Mouse (Mus musculus) cerebellum, adult 18-20 months (tissue): ENCODE data around the gene Il31ra.

Experiments used
- DNase-seq, 2 experiments: peaks; one replicate each; pipeline ENCODE4 v3.0.0; 2021

Gene Il31ra

DNA sequence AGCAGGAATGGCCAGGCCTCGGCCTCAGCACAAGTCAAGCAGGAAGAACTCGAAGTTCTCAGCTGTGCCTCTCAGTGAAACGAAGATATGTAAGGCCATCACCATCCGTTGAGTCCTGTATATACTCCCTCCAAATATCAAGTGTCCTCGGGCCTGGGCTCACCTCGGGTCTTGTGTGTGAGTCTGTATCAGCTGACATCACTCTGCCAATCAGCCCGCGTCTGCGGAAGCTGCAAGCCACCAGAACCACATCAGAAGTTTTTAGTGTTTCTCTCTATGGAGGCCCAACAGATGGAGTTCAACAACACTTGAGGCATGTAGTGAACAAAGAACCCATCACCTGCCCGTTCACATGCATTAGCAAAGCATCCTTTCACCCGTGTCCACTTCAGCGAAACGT, 86.5 kb downstream of the Il31ra start:
- no peak for DNase-seq

GRCm38 (mm10) chr13:112506766-112507165, 87.4 kb downstream of the Il31ra start:
- peak in 1 of 2 experiments; percentile 19 for DNase-seq

GRCm38 (mm10) chr13:112505436-112505835, 88.7 kb downstream of the Il31ra start:
- DNase-seq: no peak

DNA sequence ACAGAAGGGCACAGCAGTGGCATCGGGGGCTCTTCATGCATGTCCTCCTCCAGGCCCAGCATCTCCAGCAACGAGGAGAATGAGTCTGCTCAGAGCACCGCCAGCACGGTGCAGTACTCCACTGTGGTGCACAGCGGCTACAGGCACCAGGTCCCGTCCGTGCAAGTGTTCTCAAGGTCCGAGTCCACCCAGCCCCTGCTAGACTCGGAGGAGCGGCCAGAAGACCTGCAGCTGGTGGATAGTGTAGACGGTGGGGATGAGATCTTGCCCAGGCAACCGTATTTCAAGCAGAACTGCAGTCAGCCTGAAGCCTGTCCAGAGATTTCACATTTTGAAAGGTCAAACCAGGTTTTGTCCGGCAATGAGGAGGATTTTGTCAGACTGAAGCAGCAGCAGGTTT, 90.3 kb downstream of the Il31ra start:
- DNase-seq: no peak

DNA sequence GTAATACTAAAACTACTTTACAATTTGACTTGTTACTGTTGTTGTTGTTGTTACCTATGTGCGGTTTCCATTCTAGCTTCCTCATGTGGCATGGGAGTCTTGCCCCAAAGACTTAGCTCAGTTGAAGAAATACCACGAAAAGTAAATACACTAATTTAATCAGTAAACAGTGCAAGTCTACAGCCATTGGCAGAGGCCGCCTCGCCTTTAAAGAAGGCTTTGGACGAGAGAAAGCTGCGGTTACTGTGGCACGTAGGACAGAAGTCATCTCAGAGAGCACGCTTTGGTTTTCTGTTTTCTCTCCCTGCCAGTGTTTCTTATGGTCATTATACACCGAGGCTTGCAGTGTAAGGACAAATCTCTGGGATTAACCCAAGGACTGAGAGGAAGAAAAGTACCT, 93.7 kb downstream of the Il31ra start:
- DNase-seq: no peak

DNA sequence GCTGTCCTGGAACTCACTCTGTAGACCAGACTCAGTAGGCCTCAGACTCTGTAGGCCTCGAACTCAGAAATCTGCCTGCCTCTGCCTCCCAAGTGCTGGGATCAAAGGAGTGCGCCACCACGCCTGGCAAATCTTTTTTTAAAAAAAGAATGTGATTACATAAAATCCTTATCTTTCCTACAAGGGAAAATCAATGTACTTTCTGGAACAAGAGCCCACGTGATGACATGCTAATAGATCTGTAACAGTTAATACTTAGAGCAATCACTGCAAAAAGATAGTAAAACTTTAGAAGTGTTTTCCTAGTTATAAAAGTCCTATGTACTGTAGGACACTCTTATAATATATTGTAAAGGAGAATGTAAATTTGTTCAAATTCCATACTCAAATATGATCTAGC, 94.1 kb downstream of the Il31ra start:
- DNase-seq: no peak

- DNase-seq: no peak
Measured at GRCm38 (mm10) chr13:112494590-112494989, 99.6 kb downstream of the Il31ra start.

- DNase-seq: no peak
Measured at GRCm38 (mm10) chr13:112492285-112492678, 101.9 kb downstream of the Il31ra start.

- no peak for DNase-seq
Measured at GRCm38 (mm10) chr13:112491636-112492284, 102.4 kb downstream of the Il31ra start.

- DNase-seq: no peak
Measured at GRCm38 (mm10) chr13:112490036-112490435, 104.1 kb downstream of the Il31ra start.

GRCm38 (mm10) chr13:112486676-112487075, 107.5 kb downstream of the Il31ra start:
- no peak for DNase-seq

- no peak for DNase-seq
Measured at GRCm38 (mm10) chr13:112486236-112486635, 107.9 kb downstream of the Il31ra start.

DNA sequence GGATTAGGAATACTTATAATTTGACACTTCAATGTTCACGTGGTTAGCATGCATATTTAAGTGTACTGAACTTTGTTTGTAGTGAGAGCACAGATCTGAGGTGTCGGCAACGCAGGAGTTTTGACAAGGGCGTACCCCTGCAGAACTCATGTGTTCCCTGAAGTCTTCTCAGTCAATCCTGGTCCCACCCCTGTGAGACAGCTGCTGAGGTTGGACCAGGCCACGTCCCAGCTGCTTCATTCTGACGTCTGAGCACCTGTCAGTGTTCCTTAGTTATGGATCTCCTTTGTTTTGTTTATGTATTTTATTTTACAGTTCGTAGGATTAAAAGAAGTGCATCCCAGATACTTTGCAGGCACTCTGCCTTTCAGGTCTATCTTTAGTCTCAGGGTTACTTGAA, 111.1 kb downstream of the Il31ra start:
- no peak for DNase-seq

GRCm38 (mm10) chr13:112482525-112482924, 111.6 kb downstream of the Il31ra start:
- DNase-seq: no peak

DNA sequence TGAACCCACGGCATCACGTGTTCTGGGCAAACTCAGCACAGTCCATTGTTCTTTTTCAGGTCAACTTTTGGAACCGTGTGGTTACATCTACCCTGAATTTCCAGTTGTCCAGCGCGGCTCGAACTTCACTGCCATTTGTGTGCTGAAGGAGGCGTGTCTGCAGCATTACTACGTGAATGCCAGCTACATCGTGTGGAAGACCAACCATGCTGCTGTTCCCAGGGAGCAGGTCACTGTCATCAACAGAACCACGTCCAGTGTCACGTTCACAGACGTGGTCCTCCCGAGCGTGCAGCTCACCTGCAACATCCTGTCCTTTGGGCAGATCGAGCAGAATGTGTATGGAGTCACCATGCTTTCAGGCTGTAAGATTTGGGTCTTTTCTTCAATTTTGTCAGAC, 114.2 kb downstream of the Il31ra start:
- DNase-seq: no peak

DNA sequence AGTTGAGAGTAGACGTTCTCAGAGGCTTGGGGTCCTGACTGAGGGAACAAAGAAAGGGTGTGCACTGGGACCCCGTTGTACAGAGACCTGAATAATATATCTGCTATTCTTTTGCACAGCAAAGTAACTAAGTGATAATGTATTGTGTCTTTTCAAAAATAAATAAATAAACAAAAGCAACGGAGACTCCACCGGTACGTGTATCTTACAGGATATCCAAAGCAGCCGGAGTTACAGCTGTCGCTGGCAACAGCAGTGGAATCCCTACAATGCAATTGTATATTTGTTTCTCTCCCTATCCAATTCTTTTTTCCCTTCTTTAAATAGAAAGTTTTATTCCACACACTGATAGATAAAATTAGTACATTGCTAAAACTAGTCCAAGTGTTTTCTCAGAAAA, 115.1 kb downstream of the Il31ra start:
- DNase-seq: no peak

DNA sequence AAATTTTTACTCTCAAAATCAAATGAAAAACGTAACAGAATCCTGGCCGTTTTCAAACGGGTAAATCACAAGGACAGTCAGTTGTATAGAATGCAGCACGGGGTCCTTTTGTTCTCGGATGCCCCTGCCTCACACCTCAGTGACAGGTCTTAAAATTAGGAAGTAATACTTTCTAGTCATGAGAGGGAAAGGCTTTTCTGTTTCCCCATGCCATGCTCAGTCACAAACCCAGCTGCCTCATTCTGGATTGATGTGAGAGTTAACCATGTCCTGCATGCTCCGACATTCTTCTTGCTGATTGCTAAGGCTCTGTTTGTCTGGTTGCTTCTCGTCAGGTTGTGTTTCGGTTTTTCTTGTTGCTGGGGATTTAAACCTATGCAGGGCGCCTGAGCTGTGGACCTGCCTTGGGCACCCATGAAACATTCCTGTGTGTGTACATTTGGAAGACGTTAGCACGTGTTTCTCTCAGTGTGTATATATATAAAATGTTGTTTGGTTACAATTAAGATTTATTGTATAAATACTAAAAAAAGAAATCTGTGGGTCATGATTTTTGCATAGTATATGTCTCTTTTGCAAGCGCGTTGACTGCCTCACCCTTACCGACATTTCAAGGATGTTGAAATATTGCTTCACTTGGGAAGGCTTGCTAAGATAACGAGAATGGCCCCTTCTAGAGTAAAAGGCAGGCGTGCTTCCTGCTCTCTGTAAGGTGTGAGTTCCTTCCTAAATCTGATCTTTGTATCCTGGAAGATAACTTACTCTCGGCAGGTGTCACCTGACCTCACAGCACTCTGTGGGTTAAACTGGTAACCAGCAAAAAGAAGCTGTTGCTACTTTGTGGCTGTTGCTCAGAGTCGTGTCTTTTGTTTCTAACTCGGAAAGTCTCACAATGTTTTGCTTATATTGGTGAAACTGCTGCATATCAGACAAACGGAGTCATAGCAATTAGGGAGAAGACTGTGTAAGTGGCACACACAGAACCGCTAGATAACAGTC, 120.1 kb downstream of the Il31ra start:
- no peak for DNase-seq

GRCm38 (mm10) chr13:112472401-112473023, 121.6 kb downstream of the Il31ra start:
- no peak for DNase-seq

DNA sequence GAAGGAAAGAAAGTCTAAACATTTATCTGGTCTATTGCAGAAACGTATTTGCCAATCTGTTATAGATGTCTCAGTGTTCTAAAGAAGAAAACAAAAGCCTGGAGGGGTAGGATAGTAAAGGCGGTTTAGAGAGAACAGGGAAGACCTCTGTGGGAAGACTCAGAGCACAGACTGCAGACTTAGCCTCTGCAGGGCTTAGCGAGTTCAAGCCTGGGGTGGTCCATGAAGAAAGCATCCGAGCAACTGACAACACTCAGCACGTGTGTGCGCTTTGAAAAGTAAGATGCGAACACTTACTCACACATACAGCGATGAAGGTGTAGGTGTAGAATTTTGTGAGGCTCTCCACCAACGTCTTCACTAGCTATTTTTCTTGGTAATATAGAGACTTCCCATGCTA, 123.0 kb downstream of the Il31ra start:
- DNase-seq: no peak
